Mouse (Mus musculus): Measurements from ENCODE around the gene Gtf3c4.

The Gtf3c4 gene

DNA sequence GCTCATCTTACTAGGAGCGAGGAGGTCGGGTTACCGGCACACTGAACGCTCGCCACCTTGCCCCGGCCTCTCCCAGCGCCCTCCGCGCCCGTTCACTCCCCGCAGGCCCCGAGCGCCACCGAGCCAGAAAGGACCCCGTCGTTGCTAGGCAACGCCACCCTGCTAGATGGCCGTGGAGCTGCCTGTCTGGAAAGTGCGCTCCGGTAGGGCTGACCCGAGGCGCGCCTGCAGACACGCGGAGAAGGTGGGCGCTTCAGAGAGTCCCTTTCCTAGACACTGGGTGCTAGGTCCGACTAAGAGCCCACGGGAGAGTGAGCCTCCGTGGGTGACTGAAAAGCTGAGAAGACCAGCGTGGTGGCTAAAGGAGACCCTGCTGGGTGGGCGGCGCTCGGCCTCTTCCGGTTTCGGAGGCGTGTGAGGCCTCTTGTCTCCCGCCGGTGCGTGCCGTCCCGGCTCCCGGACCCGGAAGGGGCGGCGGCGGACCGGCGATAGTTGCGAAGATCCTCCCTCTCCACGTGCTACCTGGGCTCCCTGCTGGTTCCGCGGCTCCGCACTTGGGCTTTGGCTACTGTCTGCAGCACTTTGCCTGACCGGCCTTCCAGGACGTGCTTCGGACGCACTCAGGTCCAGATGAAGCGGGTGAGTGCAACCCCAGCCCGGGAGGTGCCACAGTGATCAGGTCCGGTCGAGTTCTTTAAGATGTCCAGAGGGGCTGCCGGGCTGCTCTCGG lies at the start of gene Gtf3c4, which contains the start of gene Ddx31:
Gene Gtf3c4 (minus strand): TSS at position 139 of the 730 bp plus-strand sequence.
Gene Ddx31 (plus strand): TSS at position 185 of the 730 bp plus-strand sequence.
- ATAC-seq (ENCODE audit: low TSS enrichment): peak; percentile 99

DNA sequence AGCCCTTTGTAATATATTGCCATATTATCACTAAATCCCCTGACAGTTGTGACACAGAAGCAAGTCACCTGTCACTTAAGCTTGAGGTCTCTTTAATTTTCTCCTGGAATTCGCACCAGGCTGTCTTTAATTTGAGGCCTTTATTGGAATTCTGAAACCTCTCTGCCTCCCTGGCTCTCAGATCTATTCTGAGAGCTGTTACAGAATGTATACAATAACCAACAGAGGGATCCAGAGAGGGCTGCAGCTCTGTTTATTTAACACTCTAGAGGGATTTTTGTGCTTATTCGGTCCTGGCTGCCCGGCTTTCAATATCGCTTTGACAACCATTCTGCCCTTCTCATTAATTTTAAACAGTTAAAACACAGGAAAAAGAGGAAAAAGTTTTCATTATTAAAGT lies 44.8 kb upstream of the Gtf3c4 start:
- ATAC-seq (ENCODE audit: low TSS enrichment): no peak

DNA sequence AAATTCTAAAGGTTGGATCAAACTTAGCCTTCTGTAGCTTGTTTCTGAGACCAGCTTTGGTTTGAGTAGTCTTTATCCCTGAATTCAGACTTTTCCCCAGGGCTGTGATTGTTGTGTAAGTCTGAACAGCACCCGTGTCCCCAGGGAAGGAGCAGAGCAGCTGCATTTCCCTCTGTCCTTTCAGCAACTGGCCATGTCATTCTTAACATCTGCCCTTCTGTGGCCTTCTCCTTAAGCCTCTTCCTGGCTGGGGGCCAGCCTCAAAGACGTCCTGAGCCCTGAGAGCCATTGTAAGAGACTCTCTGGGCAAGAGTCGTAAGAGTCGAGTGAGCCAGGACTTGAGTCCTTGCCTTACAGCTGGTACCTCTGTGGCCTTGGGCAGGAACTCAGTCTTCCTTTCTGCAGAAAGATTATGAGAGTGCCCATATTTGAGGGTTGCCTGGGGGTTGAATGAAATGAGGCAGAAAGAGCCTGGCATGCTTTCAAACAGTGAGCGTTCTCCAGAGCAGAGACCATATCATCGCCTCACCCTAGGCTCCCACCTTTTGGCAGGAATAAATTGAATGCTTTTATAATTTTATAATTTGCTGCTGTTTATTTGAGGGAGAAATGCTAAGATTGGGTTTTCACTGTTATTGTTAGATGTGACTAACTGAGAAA lies 42.8 kb upstream of the Gtf3c4 start:
- ATAC-seq (ENCODE audit: low TSS enrichment): no peak

DNA sequence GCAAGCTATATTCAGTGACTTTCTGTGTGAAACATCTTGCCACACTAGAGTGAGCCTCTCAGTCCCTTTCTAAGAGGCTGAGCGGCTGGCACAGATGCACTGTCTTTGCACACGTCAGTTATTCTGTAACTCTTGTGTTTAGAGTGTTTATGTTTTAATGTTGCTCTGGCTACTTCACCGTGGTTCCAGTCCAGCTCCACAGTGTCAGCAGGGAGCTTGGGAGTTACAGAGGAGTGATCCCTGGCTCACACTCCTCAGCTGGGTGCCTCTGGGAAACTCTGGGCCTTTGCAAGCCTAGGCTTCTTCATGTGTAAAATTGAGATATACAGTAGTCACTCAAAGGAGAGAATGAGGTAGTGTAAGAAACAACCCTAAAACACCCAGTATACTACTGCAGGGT lies 41.9 kb upstream of the Gtf3c4 start:
- no peak for ATAC-seq (ENCODE audit: low TSS enrichment)

DNA sequence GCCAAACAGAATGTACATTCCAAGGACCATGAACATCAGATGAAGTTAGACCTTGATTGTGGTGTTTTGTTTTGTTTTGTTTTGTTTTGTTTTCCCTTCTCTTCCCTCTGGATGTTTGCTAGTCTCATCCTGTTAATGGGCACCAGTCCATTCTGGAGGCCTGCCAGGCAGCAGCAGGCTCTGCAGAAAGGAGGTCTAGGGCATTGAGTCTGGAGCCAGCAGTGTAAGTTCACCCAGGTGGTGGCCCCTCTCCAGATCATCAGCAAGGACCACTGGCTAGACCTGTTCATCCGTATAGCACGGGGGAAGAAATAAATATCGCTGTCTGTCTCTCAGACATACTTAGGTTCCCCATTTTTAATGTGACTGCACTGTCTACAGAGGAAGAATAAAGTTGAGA lies 41.1 kb upstream of the Gtf3c4 start:
- no peak for ATAC-seq (ENCODE audit: low TSS enrichment)

DNA sequence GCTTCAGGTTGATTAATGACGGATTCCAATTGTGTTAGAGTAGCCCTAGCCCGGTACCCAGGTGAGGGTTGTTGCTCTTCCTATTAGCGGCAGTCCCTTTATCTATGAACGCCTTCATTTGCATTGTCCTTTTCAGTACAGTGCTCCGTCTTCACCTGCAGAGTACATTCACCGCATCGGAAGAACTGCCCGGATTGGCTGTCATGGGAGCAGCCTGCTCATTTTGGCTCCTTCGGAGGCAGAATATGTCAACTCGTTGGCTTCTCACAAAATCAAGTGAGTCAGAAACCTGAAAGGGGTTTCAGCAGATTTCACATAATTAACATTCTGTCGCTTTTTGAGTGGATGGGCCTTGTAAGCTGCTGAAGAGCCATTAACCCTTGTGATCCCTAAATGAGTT lies 35.4 kb upstream of the Gtf3c4 start:
- ATAC-seq (ENCODE audit: low TSS enrichment): no peak

DNA sequence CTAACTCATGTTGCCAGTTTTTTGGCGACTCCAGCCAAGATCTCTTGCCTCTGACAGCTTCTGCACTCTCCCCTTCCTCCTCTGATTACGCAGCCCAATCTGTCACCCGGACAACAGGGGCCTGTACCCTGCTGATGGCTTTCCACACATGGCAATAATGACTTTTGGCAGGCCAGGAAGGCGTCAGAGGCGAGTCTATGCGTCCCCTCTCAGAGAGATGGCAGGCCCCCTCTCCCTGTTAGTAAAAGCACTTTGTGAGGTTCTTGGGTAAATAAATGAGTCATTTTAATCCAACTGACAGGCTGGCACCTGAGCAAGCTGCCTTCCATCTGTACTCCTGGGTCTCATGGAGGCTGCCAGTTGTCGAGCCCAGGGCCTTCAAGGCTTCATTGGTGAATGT lies 27.3 kb upstream of the Gtf3c4 start:
- ATAC-seq (ENCODE audit: low TSS enrichment): no peak

DNA sequence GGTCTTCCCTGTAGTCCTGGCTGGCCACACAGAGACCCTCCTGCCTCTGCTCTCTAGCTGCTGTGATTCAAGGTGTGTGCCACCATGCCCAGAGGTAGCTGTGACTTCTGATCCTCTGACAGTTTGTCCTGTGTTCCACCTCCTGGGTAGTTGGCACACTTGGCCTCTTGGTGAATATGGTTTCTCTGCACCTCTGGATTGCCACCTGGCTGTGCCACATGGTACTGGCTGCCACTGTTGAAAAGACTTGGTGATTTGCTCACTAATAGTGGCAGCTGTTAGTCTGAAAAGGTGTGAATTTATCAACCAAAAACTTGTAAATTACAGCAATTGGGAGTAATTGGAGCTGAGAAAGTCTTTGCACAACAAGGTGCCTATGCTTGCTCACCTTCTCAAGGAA lies 23.7 kb upstream of the Gtf3c4 start:
- ATAC-seq (ENCODE audit: low TSS enrichment): no peak

DNA sequence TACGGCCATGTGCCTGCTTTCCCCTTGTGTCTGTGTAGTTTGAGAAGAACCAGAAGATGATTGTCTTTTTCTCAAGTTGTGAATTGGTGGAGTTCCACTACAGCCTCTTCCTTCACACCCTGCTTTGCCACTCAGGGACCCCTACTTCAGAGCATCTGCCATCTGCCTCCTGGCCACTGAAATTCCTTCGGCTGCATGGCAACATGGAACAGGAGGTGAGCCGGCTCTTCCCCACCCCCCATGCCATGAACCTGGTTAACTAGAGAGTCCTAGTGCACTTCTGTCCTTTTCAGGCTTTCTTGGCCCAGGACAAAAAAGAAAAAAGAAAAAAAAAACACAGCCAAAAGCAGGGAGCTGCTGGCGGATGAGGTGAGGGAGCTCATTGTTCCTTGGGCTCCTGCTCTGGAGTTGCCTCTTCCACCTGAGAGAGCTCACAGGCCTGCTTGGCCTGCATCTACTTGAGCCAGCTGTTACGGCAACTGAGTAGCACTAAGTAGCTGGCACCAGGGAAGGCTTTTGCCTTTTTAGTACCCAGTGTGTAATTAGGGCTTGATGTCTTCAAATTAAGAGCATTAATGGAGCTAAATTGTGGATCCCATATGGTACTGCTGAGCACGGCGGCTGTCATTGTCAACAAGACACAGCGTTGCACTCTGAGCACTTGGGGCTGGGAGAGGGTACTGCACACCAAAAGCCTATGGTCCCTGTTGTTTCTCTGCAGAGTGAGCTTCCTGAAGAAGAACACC lies 20.7 kb upstream of the Gtf3c4 start:
- no peak for ATAC-seq (ENCODE audit: low TSS enrichment)

DNA sequence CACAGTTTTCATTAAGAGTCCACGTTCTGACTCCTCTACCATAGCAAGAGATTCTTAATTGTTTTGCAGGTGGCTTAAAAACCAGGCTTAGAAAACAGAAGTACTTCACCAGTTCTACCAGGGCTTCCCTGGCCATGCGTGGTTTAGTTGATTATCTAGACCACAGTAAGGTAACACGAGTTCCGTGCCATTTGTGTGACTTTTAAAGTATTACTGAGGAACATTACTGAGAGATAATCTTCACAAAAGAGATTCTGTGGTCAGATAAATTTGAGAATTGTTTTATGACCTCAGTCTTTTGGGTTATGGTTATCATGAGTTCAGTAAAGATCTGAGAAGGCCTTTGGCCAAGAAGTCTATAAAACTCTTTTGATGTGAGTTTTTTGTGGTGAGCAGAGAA lies 19.1 kb upstream of the Gtf3c4 start:
- no peak for ATAC-seq (ENCODE audit: low TSS enrichment)

DNA sequence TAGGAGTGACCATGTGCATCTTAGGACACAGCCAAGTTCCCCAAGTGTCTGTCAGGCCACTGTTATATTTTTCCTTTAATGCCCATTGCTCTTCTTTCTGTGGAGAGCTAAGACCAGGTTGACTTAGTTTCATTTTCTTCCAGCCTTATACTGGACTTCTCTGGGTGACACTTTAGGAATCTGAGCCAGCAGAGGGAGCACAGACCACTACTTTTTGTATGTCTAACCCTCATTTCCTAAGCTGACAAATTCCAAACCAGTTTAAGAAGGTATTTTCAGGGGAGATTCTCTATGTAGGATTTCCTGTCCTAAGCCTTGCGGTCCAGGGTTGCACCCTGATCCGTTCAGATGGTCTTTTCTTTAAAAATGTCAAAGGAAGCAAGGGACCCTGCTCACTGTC lies 15.6 kb upstream of the Gtf3c4 start:
- no peak for ATAC-seq (ENCODE audit: low TSS enrichment)

DNA sequence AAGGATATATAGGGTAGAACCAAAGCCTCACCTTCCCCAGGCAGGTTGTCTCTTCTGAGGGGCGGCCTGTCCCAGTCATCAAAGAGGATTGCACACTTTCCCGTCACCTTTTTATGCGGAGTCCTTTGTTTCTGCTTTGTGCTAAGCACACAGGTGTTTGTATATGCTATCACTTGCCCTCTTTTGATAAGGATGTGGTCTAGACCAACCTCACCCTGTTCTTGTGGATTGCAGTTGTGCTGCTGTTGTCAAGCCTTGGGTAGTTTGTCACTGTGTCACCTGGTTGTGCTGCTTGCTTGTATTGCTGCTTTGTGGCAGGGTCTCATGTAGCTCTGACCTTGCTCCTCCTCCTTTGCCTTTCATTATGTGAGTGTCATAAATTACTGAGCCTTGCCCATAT lies 12.4 kb upstream of the Gtf3c4 start:
- no peak for ATAC-seq (ENCODE audit: low TSS enrichment)

DNA sequence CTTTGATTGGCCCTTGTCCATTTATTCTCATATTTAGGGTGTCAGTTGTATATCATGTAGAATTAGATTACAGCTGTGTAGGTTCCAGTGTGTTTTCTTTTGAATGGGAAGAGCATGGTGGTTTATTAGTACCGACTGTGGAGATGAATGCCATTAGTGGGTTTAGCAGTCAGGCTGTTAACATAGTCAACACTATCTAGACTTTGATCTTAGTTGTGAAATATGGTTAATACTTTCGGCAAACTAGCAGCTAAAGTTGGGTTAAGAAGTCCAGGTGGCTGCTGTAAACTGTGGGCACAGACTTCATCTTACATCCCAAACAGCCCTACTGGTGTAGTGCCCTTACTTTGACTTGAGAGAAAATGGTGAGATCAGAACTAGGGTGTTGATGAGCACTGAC lies 8.7 kb upstream of the Gtf3c4 start:
- ATAC-seq (ENCODE audit: low TSS enrichment): no peak

DNA sequence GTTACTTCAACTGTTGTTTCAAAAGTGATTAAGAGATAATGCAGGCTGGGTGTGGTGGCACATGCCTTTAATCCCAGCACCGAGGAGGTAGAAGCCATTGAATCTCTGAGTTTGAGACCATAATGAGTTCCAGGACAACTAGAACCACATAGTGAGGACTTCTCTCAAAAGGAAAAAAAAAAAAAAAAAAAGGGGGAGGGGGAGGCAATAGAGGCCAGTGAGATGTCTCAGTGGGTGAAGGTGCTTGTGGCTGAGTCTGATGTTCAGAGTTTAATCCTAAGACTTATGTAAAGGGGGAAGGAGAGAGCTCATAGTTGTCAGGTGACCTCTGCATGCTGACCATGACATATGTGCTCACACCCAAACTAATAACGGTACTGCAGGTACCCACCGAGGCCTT lies 1.9 kb upstream of the Gtf3c4 start:
- ATAC-seq (ENCODE audit: low TSS enrichment): no peak

DNA sequence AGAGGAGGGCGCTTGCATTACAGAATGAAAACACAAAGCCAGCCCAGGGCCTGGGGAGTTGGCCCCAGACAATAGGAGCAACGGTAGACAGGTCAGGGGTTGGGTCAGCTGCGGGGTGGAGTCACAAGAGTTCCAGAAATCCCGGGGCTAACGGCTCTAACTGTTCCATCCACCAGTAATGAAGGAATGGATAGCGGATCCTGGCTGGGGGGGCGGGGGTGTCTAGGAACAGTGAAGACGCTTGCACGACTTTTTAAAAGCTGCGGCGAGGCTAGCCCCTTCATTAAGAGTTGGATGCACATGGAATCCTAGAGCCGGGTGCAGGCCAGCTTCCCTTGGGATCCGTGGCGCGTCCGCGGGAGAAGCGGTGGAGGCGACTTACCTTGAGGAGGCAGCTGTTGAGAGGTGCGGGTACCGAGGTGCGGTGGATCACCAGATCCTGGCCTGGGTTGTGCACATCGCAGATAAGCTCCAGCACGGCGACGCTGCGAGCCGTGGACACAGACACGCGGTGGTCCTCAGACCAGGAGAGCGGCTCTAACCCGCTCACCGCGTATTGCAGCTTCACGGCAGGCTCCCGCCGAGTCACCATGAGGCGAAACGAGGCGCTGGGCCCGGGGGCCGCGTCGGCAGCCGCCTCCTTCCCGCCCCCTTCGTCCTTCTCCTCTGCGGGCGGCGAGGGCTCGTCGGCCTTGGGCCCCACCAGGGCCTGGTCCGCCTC lies 499 bp downstream of the Gtf3c4 start:
- peak; percentile 33; the same call in 1 of the 2 replicates for ATAC-seq (ENCODE audit: low TSS enrichment)

DNA sequence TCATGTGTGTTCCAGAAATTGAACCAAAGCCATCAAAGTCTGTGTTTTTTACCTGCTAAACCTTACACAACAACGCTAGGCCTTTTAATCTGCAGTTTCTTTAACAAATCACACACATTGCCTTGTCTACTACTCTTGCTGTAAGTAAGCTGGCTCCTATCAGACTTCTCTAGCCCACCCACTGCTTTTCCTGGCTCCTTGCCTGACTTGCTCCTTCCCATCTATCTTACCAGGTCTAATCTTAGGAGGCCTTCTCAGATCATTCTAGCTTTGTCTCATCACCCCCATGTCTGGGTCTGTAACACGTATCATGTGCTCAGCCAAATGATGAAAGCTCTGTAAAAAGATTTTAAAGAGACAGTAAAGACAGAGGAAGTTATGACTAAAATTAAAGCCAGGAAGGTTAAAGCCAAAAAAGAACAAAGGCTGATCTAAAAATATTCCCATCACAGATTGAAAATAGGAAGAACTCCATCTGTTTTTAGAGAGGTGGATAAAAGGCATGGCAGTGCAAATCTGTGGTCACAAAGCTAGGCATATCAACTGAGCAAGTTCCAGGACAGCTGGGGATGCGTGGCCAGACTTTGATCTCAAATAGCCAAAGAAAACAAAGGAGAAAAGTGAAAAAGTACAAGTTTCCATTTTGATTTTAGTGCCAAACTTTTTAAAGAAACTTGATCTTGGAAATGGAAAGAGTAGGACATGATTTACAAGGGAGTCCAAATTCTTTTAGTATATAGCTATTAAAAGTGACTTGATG lies 3.8 kb downstream of the Gtf3c4 start:
- ATAC-seq (ENCODE audit: low TSS enrichment): no peak

DNA sequence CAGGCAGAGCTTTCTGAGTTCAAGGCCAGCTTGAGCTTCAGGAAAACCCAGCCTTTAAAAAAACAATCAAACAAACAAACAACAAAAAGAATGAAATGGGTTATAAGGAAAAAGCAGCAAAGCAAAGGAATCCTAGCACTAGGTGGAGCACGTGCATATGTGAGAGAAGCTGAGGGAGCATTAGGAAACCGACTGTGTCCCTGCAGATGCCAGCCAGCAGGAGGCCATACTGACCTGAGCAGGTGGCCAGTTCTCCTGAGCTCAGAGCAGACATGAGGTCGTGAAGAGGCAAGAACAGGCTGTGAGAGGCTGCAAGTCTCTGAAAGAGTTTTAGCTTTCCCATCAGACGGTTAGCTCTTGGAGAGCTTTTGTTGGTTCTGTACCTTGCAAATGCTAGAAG lies 10.9 kb downstream of the Gtf3c4 start:
- ATAC-seq (ENCODE audit: low TSS enrichment): no peak

DNA sequence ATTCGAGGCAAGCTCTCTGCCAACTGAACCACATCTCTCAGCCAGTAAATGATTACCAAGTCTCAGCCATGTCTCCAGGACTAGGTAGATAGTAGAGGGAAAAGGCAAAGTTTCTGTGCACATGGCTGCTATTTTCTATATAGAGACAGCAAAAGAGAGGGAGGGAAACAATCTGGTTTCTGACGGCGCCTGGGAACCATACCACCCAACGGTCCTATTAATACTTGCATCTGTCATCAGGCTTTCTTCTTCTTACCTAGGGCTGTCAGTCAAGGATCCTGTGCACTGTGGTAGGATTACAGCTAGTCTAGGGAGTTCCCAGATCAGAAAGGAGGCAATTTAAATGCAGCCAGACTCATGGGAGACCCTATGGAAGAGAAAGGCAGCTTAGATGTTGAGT lies 21.3 kb downstream of the Gtf3c4 start:
- ATAC-seq (ENCODE audit: low TSS enrichment): no peak

DNA sequence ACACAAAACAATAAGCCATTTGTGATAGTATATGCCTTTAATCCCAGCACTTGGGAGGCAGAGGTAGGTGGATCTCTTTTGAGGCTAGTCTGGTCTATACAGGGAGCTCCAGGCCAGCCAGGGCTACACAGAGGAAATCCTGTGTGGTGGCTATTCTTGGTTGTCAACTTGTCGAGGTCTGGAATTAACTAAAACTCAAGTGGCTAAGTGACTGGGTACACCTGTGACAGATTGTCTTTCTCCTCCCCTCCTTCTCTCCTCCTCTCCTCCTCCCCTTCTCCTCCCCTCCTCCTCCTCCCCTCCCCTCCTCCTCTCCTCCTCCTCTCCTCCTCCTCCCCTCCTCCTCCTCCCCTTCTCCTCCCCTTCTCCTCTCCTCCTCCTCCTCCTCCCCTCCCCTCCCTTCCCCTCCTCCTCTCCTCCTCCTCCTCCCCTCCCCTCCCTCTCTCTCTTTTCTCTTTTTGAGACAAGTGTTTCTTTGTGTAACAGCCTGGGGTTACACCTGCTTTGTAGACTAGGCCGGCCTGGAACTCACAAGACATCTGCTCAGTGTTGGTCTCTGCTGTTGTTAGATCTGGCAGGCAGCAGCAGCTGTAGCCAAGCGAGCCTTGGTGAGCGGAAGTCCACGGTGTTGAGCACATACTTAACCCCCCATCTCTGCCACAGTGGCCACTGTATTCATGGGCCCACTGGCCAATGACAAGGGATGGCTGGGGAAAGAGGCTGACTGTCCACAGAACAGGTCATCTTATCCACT lies 29.7 kb downstream of the Gtf3c4 start:
- no peak for ATAC-seq (ENCODE audit: low TSS enrichment)

DNA sequence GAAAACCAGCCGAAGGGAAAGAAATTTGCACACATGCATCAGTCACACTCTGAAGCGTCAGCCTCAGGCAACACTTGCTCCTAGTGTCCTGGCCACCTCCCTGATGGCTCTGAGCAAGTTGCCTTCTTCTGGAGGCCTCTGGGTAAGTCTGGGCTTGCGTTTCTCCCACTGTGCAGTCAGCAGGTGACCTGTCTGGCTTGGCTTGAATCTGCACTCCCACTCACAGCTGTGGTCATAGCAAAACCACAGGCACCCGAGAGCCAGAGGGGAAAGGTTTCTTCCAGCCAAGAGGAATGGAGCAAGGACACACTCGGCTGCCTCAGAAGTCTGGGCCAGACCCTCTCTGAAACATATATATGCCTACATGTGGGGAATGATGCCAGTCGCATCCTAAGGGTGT lies 31.3 kb downstream of the Gtf3c4 start:
- no peak for ATAC-seq (ENCODE audit: low TSS enrichment)

DNA sequence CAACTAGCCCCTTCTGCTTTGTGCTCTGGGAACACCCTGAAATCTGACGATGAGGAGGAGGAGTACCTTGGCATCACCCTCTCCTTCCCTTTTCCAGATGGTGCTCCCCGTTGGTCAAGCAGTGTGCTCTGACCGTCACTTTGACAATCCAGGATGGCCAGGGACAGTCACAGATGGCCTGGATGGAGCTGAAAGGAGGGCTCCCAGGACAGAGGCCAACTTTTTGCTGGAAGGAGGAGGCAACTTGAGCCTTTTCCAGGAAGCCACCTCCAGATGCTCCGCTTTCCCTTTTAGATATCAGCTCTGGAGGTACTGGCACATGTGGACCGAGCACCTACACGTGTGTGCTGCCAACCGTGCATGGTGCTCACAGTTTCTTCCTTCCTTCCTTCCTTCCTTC lies 36.8 kb downstream of the Gtf3c4 start:
- ATAC-seq (ENCODE audit: low TSS enrichment): no peak

Measured in frontal cortex, adult (tissue).